Mouse (Mus musculus) ES-Bruce4 (cell line): ENCODE results near the gene Slc9a8. TPM values are rescaled to one million over a fixed set of nuclear protein-coding genes. Genes with fewer than 3 reads are reported as not detected.

Experiments used
- H3K27ac ChIP-seq: 2 replicates; pipeline ENCODE4 v1.5.1; 2012; ENCODE audit warnings: low read length, inconsistent platforms; ENCODE audit not compliant: insufficient read depth
- H3K27me3 ChIP-seq: 2 replicates; pipeline ENCODE4 v1.6.1; 2012; ENCODE audit warnings: mild to moderate bottlenecking, low read length, inconsistent platforms; ENCODE audit not compliant: control insufficient read depth, poor library complexity, insufficient read depth, severe bottlenecking
- H3K36me3 ChIP-seq: 2 replicates; pipeline ENCODE4 v1.6.1; 2012; ENCODE audit warnings: inconsistent platforms, mild to moderate bottlenecking, low read length, moderate library complexity; ENCODE audit not compliant: control insufficient read depth, poor library complexity, insufficient read depth, severe bottlenecking
- H3K4me1 ChIP-seq: one replicate; pipeline ENCODE4 v1.8.1; 2011; ENCODE audit warnings: low read length; ENCODE audit not compliant: control insufficient read depth, insufficient read depth
- H3K4me3 ChIP-seq: 2 replicates; pipeline ENCODE4 v1.5.1; 2011; ENCODE audit warnings: low read depth, mild to moderate bottlenecking, low read length
- H3K9ac ChIP-seq: 2 replicates; pipeline ENCODE4 v1.6.1; 2012; ENCODE audit warnings: low read depth, mild to moderate bottlenecking, inconsistent platforms; ENCODE audit not compliant: poor library complexity, severe bottlenecking
- H3K9me3 ChIP-seq: replicated peaks from 2 replicates; pipeline ENCODE4 v1.6.1; 2012; ENCODE audit warnings: mild to moderate bottlenecking, low read length, inconsistent platforms; ENCODE audit not compliant: control insufficient read depth, poor library complexity, insufficient read depth, severe bottlenecking
- CTCF ChIP-seq: IDR thresholded peaks from one replicate; pipeline ENCODE4 v1.8.1; 2011; ENCODE audit warnings: low read depth, low read length
- EP300 ChIP-seq: IDR thresholded peaks from 2 replicates; pipeline ENCODE4 v1.6.1; 2011; ENCODE audit warnings: low read depth, low read length; ENCODE audit not compliant: insufficient read depth
- POLR2A ChIP-seq: IDR thresholded peaks from one replicate; pipeline ENCODE4 v1.8.1; 2011; ENCODE audit warnings: low read length; ENCODE audit not compliant: insufficient read depth
- polyA plus RNA-seq: library from polyadenylated mRNA; stranded (reverse); fragments of >200 nt; gene quantifications from 2 replicates; pipeline ENCODE4 v1.2.4, GENCODE M21; 2011; ENCODE audit warnings: low read depth; ENCODE audit not compliant: missing spikeins, insufficient read depth, insufficient read length

Gene Slc9a8
- polyA plus RNA-seq, 1 experiment: 49.1 TPM

- Histone ChIP-seq H3K27me3 (no peaks in the 10 kb centered on the region), H3K36me3 (peaks cover 10% of the 10 kb centered on the region; the same call in 1 of the 2 replicates), H3K4me1 (no peaks in the 10 kb centered on the region), H3K9me3 (no peaks in the 10 kb centered on the region), H3K27ac (no peak overlapping the region), H3K4me3 (no peak overlapping the region), H3K9ac (no peak overlapping the region)
- TF ChIP-seq POLR2A (no peak), CTCF (peak; percentile 19)
Observed at GRCm38 (mm10) chr2:167468444-167468843, 46.9 kb downstream of the Slc9a8 start.

- H3K36me3 ChIP-seq: 0 out of 2 replicates have a peak, but pooled peaks cover 10% of the 10 kb centered on the region
- no peaks in the 10 kb centered on the region for H3K9me3 ChIP-seq
- no peak overlapping the region for H3K9ac ChIP-seq
- no peak overlapping the region for H3K4me3 ChIP-seq
- no peaks in the 10 kb centered on the region for H3K27me3 ChIP-seq
- no peaks in the 10 kb centered on the region for H3K4me1 ChIP-seq
- TF ChIP-seq CTCF (no peak), EP300 (no peak), POLR2A (no peak)
- no peak overlapping the region for H3K27ac ChIP-seq
Observed at GRCm38 (mm10) chr2:167470611-167471010, 49.1 kb downstream of the Slc9a8 start.

- TF ChIP-seq CTCF: no peak
- TF ChIP-seq POLR2A: no peak
- Histone ChIP-seq H3K4me3 (no peak overlapping the region), H3K36me3 (0 out of 2 replicates have a peak, but pooled peaks cover 8% of the 10 kb centered on the region), H3K27me3 (no peaks in the 10 kb centered on the region), H3K4me1 (no peaks in the 10 kb centered on the region), H3K9me3 (no peaks in the 10 kb centered on the region), H3K9ac (no peak overlapping the region), H3K27ac (no peak overlapping the region)
Observed at GRCm38 (mm10) chr2:167471585-167471984, 50.1 kb downstream of the Slc9a8 start.

- H3K36me3 ChIP-seq: 0 out of 2 replicates have a peak, but pooled peaks cover 7% of the 10 kb centered on the region
- no peak overlapping the region for H3K9ac ChIP-seq
- H3K4me3 ChIP-seq: no peak overlapping the region
- TF ChIP-seq CTCF (no peak), EP300 (no peak), POLR2A (no peak)
- H3K27ac ChIP-seq: no peak overlapping the region
- no peaks in the 10 kb centered on the region for H3K9me3 ChIP-seq
- H3K27me3 ChIP-seq: no peaks in the 10 kb centered on the region
- H3K4me1 ChIP-seq: no peaks in the 10 kb centered on the region
Observed at GRCm38 (mm10) chr2:167474218-167474617, 52.7 kb downstream of the Slc9a8 start.

- H3K4me3 ChIP-seq: no peak overlapping the region
- no peak overlapping the region for H3K9ac ChIP-seq
- 0 out of 2 replicates have a peak, but pooled peaks cover 4% of the 10 kb centered on the region for H3K36me3 ChIP-seq
- no peaks in the 10 kb centered on the region for H3K4me1 ChIP-seq
- H3K27me3 ChIP-seq: no peaks in the 10 kb centered on the region
- no peaks in the 10 kb centered on the region for H3K9me3 ChIP-seq
- TF ChIP-seq CTCF: no peak
- no peak for TF ChIP-seq POLR2A
- TF ChIP-seq EP300: no peak
- H3K27ac ChIP-seq: no peak overlapping the region
Observed at GRCm38 (mm10) chr2:167475596-167475995, 54.1 kb downstream of the Slc9a8 start.

- H3K27me3 ChIP-seq: no peaks in the 10 kb centered on the region
- H3K27ac ChIP-seq: no peak overlapping the region
- H3K4me1 ChIP-seq: no peaks in the 10 kb centered on the region
- no peak for TF ChIP-seq EP300
- TF ChIP-seq POLR2A: no peak
- TF ChIP-seq CTCF: no peak
- no peaks in the 10 kb centered on the region for H3K9me3 ChIP-seq
- H3K9ac ChIP-seq: no peak overlapping the region
- H3K36me3 ChIP-seq: 0 out of 2 replicates have a peak, but pooled peaks cover 4% of the 10 kb centered on the region
- no peak overlapping the region for H3K4me3 ChIP-seq
Observed at GRCm38 (mm10) chr2:167476200-167476688, 54.7 kb downstream of the Slc9a8 start.

GRCm38 (mm10) chr2:167476762-167477161, 55.2 kb downstream of the Slc9a8 start:
- Histone ChIP-seq H3K36me3 (0 out of 2 replicates have a peak, but pooled peaks cover 4% of the 10 kb centered on the region), H3K9ac (no peak overlapping the region), H3K9me3 (no peaks in the 10 kb centered on the region), H3K27ac (no peak overlapping the region), H3K4me1 (no peaks in the 10 kb centered on the region), H3K27me3 (no peaks in the 10 kb centered on the region), H3K4me3 (no peak overlapping the region)
- no peak for TF ChIP-seq EP300
- TF ChIP-seq POLR2A: no peak
- TF ChIP-seq CTCF: no peak
